ENCODE assay signal across 25 mouse cellular contexts in genomic region chr3:117990561-117990960, GRCm38 (mm10).
"Had no signal": no experiment of that assay in that cellular context is flagged by ENCODE, and none has a peak within 500 bp of the region (broad histone marks: within the 10 kb centered on the region; RNA-seq: fewer than 3 reads in every experiment).

No protein-coding gene starts in this region.

- DNase-seq: gastrocnemius, adult 2 months; gastrocnemius, postnatal 10 days; gastrocnemius, postnatal 25 days; heart, adult 18-20 months; heart, postnatal 10 days; heart, postnatal 4 days; kidney, adult 11 months; kidney, adult 2 months; kidney, adult 9 months; kidney, postnatal 14 days; kidney, postnatal 36 days; layer of hippocampus, adult 9-11 months; layer of hippocampus, postnatal 36 days had no signal

- H3K9me3 ChIP-seq: heart, embryonic 10.5 days; heart, embryonic 12.5 days; hindbrain, embryonic 10.5 days; hindbrain, embryonic 12.5 days; hindbrain, embryonic 15.5 days; kidney, embryonic 15.5 days; limb, embryonic 13.5 days; limb, embryonic 15.5 days had no signal

- H3K4me1 ChIP-seq: kidney, embryonic 15.5 days; limb, embryonic 13.5 days; limb, embryonic 15.5 days had no signal

- ATAC-seq: hindbrain, postnatal 0 days; intestine, embryonic 16.5 days had no signal

- H3K27ac ChIP-seq: gastrocnemius, adult 2 months; heart, embryonic 10.5 days; hindbrain, embryonic 10.5 days; hindbrain, embryonic 12.5 days; hindbrain, embryonic 15.5 days; hindbrain, postnatal 0 days; kidney, embryonic 15.5 days; kidney, postnatal 0 days; left cerebral cortex, adult 2 months; limb, embryonic 13.5 days; limb, embryonic 15.5 days had no signal

- H3K36me3 ChIP-seq: heart, embryonic 10.5 days; heart, embryonic 12.5 days; hindbrain, embryonic 10.5 days; hindbrain, embryonic 12.5 days; hindbrain, embryonic 15.5 days; kidney, embryonic 15.5 days; limb, embryonic 13.5 days; limb, embryonic 15.5 days had no signal

- H3K27me3 ChIP-seq: heart, embryonic 12.5 days; hindbrain, embryonic 12.5 days; hindbrain, embryonic 15.5 days; kidney, embryonic 15.5 days; limb, embryonic 13.5 days; limb, embryonic 15.5 days had no signal

- H3K4me2 ChIP-seq: heart, embryonic 12.5 days; hindbrain, embryonic 12.5 days; hindbrain, embryonic 15.5 days; kidney, embryonic 15.5 days; limb, embryonic 13.5 days; limb, embryonic 15.5 days had no signal

- H3K9ac ChIP-seq: heart, embryonic 12.5 days; hindbrain, embryonic 12.5 days; hindbrain, embryonic 15.5 days; kidney, embryonic 15.5 days; limb, embryonic 13.5 days; limb, embryonic 15.5 days had no signal

- H3K4me3 ChIP-seq: gastrocnemius, adult 2 months; heart, embryonic 10.5 days; heart, embryonic 12.5 days; hindbrain, embryonic 10.5 days; hindbrain, embryonic 12.5 days; hindbrain, embryonic 15.5 days; kidney, embryonic 15.5 days; left cerebral cortex, adult 2 months; limb, embryonic 13.5 days; limb, embryonic 15.5 days had no signal
